Mouse (Mus musculus) hindbrain, embryonic 11.5 days (tissue): ENCODE measurements at regions not wholly inside any gene's neighbourhood (a gene's known extent, or its start where the extent isn't known, plus 50 kb on each side); places are given as distances from the start of the nearest gene placed in this dataset.

Source experiments
- ATAC-seq: fragments of 200-750 bp; cut with Nextera tagmentation; 2 replicates; pipeline ENCODE4 v1.8.0; 2017; ENCODE audit warnings: mild to moderate bottlenecking, moderate TSS enrichment, moderate library complexity; ENCODE audit not compliant: low FRiP score
- DNase-seq: peaks from one replicate; pipeline ENCODE4 v3.0.0-alpha.2; 2015; ENCODE audit warnings: low spot score
- H3K27ac ChIP-seq: fragments of 300-500 bp; sonication (generic); 2 replicates; pipeline ENCODE4 v1.5.1; 2014; ENCODE audit warnings: mild to moderate bottlenecking, low read depth, low read length
- H3K27me3 ChIP-seq: fragments of 300-500 bp; sonication (generic); 2 replicates; pipeline ENCODE4 v1.6.1; 2014; ENCODE audit warnings: mild to moderate bottlenecking, low read length, moderate library complexity, mixed read lengths; ENCODE audit not compliant: control insufficient read depth, insufficient read depth
- H3K36me3 ChIP-seq: fragments of 300-500 bp; sonication (generic); 2 replicates; pipeline ENCODE4 v1.6.1; 2014; ENCODE audit warnings: mild to moderate bottlenecking, low read length, moderate library complexity, mixed read lengths; ENCODE audit not compliant: control insufficient read depth, insufficient read depth
- H3K4me1 ChIP-seq: fragments of 300-500 bp; sonication (generic); replicated peaks from 2 replicates; pipeline ENCODE4 v1.6.1; 2014; ENCODE audit warnings: low read length, mixed read lengths; ENCODE audit not compliant: control insufficient read depth, insufficient read depth
- H3K4me2 ChIP-seq: fragments of 300-500 bp; sonication (generic); replicated peaks from 2 replicates; pipeline ENCODE4 v1.6.1; 2014; ENCODE audit warnings: mild to moderate bottlenecking, low read depth, low read length
- H3K4me3 ChIP-seq: fragments of 300-500 bp; sonication (generic); 2 replicates; pipeline ENCODE4 v1.5.1; 2014; ENCODE audit warnings: low read depth, low read length
- H3K9ac ChIP-seq: fragments of 300-500 bp; sonication (generic); 2 replicates; pipeline ENCODE4 v1.6.1; 2014; ENCODE audit warnings: low read depth, low read length
- H3K9me3 ChIP-seq: fragments of 300-500 bp; sonication (generic); 2 replicates; pipeline ENCODE4 v1.6.1; 2016; ENCODE audit warnings: low read length; ENCODE audit not compliant: control insufficient read depth
- WGBS: fragments of 180-500 bp; shearing (Covaris S2); extraction: QIAGEN DNeasy Blood & Tissue Kit; methylation state at CpG from one replicate; pipeline ENCODE4 v1.1.7; 2014; 5-methylcytosine and 5-hydroxymethylcytosine counted together

DNA sequence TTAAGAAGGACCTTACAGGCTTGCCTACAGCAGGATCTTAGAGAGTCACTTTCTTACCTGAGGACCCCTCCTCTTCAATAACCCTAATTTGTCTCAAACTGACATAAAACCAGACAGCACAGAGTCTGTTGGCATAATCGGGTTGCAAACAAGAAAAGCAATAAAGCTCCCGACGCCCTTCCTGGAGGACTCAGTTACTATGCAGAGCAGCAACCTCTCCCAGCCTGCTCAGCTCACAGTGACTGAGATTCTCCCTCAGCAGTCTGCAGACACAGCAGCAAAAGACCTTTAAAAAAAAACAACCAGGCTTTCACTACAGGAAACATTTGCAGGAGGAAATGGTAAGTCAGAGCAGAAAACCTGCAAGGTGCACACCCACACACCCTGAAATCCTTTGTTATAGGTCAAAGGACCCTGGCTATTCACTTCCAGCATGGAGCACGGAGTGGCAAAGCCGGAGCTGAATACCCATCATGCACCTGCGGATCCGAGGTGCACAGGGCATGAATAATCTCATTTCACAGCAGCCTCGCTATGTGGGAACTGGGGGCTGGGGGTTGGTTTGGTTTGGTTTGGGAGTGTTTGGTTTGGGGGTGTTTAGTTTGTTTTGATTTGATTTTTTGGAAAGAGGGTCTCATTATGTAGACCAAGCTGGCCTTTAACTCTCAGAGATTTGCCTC lies 97.6 kb downstream of the Tbx19 start:
- H3K27ac ChIP-seq = no peak overlapping the region
- ATAC-seq (no peak), DNase-seq (no peak)
- H3K9ac ChIP-seq = no peak overlapping the region
- no peaks in the 10 kb centered on the region for H3K36me3 ChIP-seq
- H3K4me2 ChIP-seq = no peak overlapping the region
- no peaks in the 10 kb centered on the region for H3K9me3 ChIP-seq
- no peaks in the 10 kb centered on the region for H3K4me1 ChIP-seq
- H3K27me3 ChIP-seq = no peaks in the 10 kb centered on the region
- no peak overlapping the region for H3K4me3 ChIP-seq
- 53% methylated on average over 8 of the region's 8 CpGs for WGBS

DNA sequence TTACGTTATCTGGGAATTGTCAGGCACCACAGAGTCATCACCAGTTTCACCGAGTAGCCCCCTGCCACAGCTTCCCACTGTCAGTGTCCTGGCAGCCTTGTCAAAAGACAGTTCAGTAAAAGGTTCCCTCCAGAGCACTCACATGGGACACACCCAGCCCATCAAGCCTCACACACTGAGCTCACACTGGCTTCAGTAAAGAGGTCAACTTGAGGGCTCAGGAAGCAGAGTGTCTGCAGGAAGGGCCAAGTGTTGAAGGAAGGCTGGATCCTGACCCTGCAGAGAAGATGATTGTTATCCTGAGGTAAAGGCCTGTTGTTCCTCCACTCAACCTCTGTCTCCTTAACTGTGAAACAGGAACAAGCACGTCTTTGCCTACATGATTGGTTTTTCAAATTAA lies 99.2 kb downstream of the Tbx19 start:
- Histone ChIP-seq H3K36me3 (no peaks in the 10 kb centered on the region), H3K9ac (no peak overlapping the region), H3K4me3 (no peak overlapping the region), H3K4me1 (no peaks in the 10 kb centered on the region), H3K4me2 (no peak overlapping the region), H3K27me3 (no peaks in the 10 kb centered on the region), H3K27ac (no peak overlapping the region), H3K9me3 (no peaks in the 10 kb centered on the region)
- DNase-seq (no peak), ATAC-seq (no peak)
- WGBS = 88% methylated on average over 3 of the region's 3 CpGs

DNA sequence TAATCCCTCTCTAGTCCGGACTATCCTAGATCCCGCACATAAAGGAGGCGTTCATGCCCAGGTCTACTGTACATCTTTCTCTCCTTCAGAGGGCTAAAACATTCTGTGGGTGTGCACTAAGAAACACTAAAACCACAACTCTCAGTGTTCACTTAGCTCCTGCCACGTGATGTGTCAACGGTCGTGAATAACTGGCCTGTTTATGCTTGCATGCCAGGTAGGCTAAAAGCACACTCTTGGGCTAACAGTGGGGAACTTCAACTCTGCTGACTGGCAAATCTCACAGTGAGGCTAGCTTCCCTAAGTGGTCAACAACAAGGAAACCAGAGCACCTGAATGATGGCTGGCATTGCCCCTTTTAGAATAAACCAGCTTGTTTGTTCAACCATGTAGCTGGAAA lies 106.3 kb downstream of the Tbx19 start:
- 89% methylated on average over 6 of the region's 6 CpGs for whole genome bisulfite sequencing

DNA sequence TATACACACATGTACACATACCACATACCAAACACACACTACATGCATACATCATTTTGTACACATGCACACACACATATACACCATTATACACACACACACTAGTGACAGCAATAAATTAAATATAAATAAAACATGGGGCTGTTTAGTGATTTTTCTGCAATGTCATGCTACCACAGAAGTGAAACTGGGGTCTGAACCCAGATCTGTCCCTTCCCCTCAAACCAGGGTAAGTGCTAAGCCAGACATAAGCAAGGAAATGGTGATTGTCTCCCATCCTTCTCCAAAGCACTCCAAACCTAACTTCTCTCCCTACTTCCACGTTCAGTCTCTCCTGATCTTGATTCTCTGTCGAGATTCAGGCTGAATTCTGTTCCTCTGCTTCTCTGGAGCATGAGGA lies 109.3 kb downstream of the Tbx19 start:
- WGBS = 60% methylated on average over 2 of the region's 2 CpGs

More for the DNA sequence above, 106.3 kb downstream of the Tbx19 start:
- Histone ChIP-seq H3K9ac (no peak overlapping the region), H3K36me3 (no peaks in the 10 kb centered on the region), H3K9me3 (no peaks in the 10 kb centered on the region), H3K4me1 (no peaks in the 10 kb centered on the region), H3K27me3 (no peaks in the 10 kb centered on the region), H3K27ac (no peak overlapping the region), H3K4me3 (no peak overlapping the region), H3K4me2 (no peak overlapping the region)
- ATAC-seq (no peak), DNase-seq (no peak)

DNA sequence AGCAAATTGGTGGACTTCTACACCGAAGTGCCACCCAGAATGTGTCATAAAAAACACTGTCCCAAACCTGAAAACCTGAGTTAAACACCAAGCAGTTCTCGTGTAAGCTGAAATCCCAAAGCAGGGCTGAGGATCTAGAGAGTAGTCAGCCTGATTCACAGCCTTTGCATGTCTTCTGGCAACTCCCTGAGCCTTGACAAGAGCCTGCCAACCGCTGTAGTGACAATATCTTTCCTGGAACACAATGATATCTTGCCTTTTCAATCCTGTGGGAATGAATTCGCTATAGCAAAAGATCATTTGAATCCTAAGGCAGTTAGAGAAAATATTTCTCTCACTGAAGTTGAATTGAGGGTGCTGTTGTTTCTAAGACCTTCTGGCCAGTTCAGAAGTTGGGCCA lies 110.4 kb downstream of the Tbx19 start:
- Histone ChIP-seq H3K4me2 (no peak overlapping the region), H3K4me1 (no peaks in the 10 kb centered on the region), H3K36me3 (no peaks in the 10 kb centered on the region), H3K9me3 (no peaks in the 10 kb centered on the region), H3K27me3 (no peaks in the 10 kb centered on the region), H3K9ac (no peak overlapping the region), H3K4me3 (no peak overlapping the region), H3K27ac (no peak overlapping the region)
- ATAC-seq (no peak), DNase-seq (no peak)
- WGBS = 81% methylated on average over 4 of the region's 4 CpGs

More for the DNA sequence above, 109.3 kb downstream of the Tbx19 start:
- H3K36me3 ChIP-seq = no peaks in the 10 kb centered on the region
- no peak overlapping the region for H3K4me3 ChIP-seq
- H3K9ac ChIP-seq = no peak overlapping the region
- ATAC-seq (no peak), DNase-seq (no peak)
- H3K4me2 ChIP-seq = no peak overlapping the region
- H3K4me1 ChIP-seq = no peaks in the 10 kb centered on the region
- H3K9me3 ChIP-seq = no peaks in the 10 kb centered on the region
- H3K27me3 ChIP-seq = no peaks in the 10 kb centered on the region
- H3K27ac ChIP-seq = no peak overlapping the region

DNA sequence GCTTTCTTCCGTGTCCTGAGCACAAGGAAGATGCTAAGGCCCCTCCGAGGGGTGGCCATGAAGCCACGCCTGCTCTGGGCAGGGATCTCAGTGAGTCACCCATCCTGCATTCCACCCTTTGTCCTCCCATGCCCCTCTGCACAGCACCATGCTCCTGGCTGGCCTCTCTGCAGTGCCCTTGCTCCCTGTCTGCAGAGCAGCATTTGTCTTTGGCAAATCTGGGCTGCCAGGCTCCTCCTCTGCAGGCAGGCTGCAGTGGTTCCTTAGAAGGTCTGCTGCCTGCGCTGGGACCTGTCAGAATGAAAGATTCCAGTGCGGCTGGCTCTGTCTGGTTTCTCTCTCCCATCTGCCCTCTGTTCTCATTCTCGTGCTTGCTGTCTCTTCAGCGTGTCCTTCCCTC lies 111.3 kb upstream of the Xcl1 start:
- no peaks in the 10 kb centered on the region for H3K9me3 ChIP-seq
- ATAC-seq = peak; percentile 73
- WGBS = 20% methylated on average over 7 of the region's 7 CpGs
- peak overlapping the region; percentile 48 for H3K9ac ChIP-seq
- no peak overlapping the region for H3K27ac ChIP-seq
- no peaks in the 10 kb centered on the region for H3K36me3 ChIP-seq
- H3K4me1 ChIP-seq = no peaks in the 10 kb centered on the region
- H3K27me3 ChIP-seq = no peaks in the 10 kb centered on the region
- H3K4me2 ChIP-seq = no peak overlapping the region
- DNase-seq = peak; percentile 30
- no peak overlapping the region for H3K4me3 ChIP-seq

DNA sequence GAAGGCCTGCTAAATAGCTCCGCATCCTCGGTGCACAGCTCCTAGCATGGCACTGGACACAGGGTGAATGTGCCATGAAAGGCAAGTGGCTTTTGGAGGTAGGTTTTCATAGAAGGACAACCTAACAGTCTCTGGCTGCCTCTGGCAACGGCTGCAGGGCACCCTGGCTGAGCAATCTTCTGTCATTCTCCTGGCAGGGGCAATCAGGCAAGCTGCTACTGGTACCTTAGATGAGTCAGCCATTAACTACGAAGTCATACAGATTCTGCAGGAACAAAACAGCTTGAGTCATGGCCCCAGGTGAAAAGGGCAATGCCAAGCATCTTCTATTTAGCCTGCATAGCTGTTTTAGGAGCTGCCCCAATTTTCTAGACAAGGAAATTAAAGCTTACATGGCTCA lies 110.7 kb upstream of the Xcl1 start:
- ATAC-seq (no peak), DNase-seq (no peak)
- no peak overlapping the region for H3K4me2 ChIP-seq
- peak overlapping the region; percentile 48; the same call in 1 of the 2 replicates for H3K9ac ChIP-seq
- no peak overlapping the region; the same call in 1 of the 2 replicates for H3K27ac ChIP-seq
- no peaks in the 10 kb centered on the region for H3K4me1 ChIP-seq
- 62% methylated on average over 4 of the region's 4 CpGs for WGBS
- no peaks in the 10 kb centered on the region for H3K36me3 ChIP-seq
- H3K4me3 ChIP-seq = no peak overlapping the region
- no peaks in the 10 kb centered on the region for H3K27me3 ChIP-seq
- H3K9me3 ChIP-seq = no peaks in the 10 kb centered on the region

DNA sequence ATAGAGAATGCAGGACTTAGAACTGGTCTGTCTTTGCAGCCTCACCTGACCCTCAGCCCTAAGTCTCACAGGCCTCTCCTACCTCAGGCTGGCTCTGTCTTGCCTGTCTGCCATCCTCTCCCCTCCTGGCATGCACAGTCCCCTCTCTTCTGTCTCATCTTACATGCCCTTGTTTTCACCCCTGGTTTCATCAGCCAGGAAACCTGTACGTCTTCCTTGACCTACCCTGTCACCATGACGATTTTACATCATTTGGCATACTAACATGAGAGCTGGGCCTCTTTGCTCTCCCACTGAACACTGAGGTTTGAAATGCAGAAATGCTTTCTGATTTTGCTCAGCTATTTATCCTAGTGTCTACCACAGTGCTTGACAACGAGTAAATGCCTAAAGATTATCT lies 108.0 kb upstream of the Xcl1 start:
- no peaks in the 10 kb centered on the region for H3K36me3 ChIP-seq
- H3K27me3 ChIP-seq = no peaks in the 10 kb centered on the region
- DNase-seq (no peak), ATAC-seq (no peak)
- WGBS = 63% methylated on average over 3 of the region's 3 CpGs
- no peak overlapping the region for H3K9ac ChIP-seq
- no peak overlapping the region for H3K4me3 ChIP-seq
- no peak overlapping the region for H3K27ac ChIP-seq
- H3K4me1 ChIP-seq = no peaks in the 10 kb centered on the region
- no peak overlapping the region for H3K4me2 ChIP-seq
- H3K9me3 ChIP-seq = no peaks in the 10 kb centered on the region

DNA sequence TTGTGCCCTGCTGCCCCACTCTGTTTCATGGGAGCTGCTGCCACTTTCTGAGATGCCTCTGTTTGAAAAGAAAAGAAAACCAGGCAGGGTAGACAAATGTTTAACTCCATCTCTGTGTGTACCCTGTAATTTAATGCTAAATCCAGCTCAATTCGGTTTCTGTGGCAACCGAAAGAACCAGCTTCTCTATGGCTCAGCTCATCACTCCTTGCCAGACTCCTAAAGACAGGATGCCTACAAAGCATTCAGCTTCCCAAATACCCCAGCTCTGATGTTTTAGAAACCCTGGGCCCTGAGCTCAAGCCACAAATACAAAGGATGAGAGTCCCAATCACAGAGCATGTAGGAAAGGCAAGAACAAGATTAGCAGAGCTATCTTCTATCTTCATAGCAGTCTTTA lies 106.8 kb upstream of the Xcl1 start:
- 63% methylated on average over 2 of the region's 2 CpGs for WGBS
- H3K4me3 ChIP-seq = no peak overlapping the region
- H3K27ac ChIP-seq = no peak overlapping the region
- ATAC-seq (no peak), DNase-seq (no peak)
- H3K4me2 ChIP-seq = no peak overlapping the region
- H3K9me3 ChIP-seq = no peaks in the 10 kb centered on the region
- H3K4me1 ChIP-seq = no peaks in the 10 kb centered on the region
- no peak overlapping the region for H3K9ac ChIP-seq
- H3K27me3 ChIP-seq = no peaks in the 10 kb centered on the region
- H3K36me3 ChIP-seq = no peaks in the 10 kb centered on the region
